Mouse (Mus musculus): ENCODE results near the gene Tbc1d1.

- TF ChIP-seq MAX (IDR thresholded peaks at IDR 0.05; ENCODE audit: low read depth) (no peak), POLR2A (IDR thresholded peaks at IDR 0.05; ENCODE audit: insufficient read length, low read depth) (no peak), MYOD1 (IDR thresholded peaks at IDR 0.05; ENCODE audit: control insufficient read depth in 1 of 3, insufficient read length in 2 of 3, low read depth in 2 of 3) (no peak), POLR2AphosphoS2 (IDR thresholded peaks at IDR 0.05; ENCODE audit: insufficient read length, low read depth) (no peak), CEBPB (IDR thresholded peaks at IDR 0.05; ENCODE audit: insufficient read depth, poor library complexity, severe bottlenecking) (no peak)
Measured at GRCm38 (mm10) chr5:64266534-64266933, 110.4 kb downstream of the Tbc1d1 start.

All from myocyte (in vitro differentiated cells).